Mouse (Mus musculus): ENCODE measurements around the gene Dxo. TPM values are rescaled to one million over a fixed set of nuclear protein-coding genes. Genes with fewer than 3 reads are reported as not detected.

The Dxo gene
- polyA plus RNA-seq, 1 experiment from 2014 or later, result 58.6 TPM

DNA sequence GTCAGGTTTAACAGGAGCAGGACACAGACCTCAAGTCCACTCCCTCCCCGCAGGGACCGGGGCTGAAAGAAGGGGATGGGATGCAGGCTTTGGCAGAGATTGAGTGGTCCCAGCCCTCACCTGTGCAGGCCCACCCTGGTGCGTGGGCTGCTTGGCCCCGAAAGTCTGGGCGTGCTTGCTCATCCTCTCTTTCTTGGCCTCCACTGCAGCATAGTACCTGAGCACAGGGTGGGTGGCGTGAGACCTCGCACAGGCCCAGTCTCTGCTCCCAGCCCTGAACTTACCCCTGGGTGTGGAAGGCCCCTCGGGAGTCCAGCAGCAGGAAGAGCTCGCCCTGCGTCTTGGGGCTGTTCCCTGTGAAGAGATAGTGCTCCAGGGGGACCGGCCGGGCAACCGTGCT lies 8.1 kb downstream of the Dxo start:
- Histone ChIP-seq H3K27ac (ENCODE audit: low read depth, low read length) (no peak overlapping the region), H3K27me3 (ENCODE audit: control insufficient read depth, insufficient read depth, low read length) (no peaks in the 10 kb centered on the region), H3K36me3 (ENCODE audit: control insufficient read depth, insufficient read depth, low read length) (peaks cover 17% of the 10 kb centered on the region; the same call in 1 of the 2 replicates), H3K4me2 (replicated peaks; ENCODE audit: low read depth, low read length) (no peak overlapping the region), H3K9ac (ENCODE audit: low read depth, low read length) (no peak overlapping the region), H3K4me1 (replicated peaks; ENCODE audit: control insufficient read depth, insufficient read depth, low read length) (no peaks in the 10 kb centered on the region), H3K9me3 (ENCODE audit: control insufficient read depth, low read length) (no peaks in the 10 kb centered on the region), H3K4me3 (ENCODE audit: low read depth, low read length) (no peak overlapping the region)
- DNase-seq (ENCODE audit: low spot score) (no peak), ATAC-seq (ENCODE audit: low FRiP score) (no peak)
- WGBS, result 91% methylated on average over 13 of the region's 13 CpGs

DNA sequence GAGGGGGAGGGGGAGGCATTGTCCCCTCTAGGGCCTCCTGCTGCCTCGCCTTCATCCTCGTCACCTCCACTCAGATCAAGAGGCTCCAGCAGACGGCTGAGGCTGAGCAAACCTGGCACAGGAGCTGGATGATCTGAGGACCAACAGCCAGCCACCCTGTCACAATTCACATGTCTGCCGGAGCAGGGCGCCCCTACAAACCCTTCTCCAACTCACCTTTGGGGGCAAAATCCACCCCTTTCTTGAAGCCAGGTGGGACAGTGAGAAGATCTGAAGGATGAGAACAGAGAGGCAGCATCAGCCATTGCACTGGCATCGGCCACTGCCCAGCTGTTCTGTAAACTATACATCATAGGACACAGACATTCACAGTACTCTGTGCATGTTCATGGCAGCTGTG lies 10.4 kb downstream of the Dxo start:
- no peak for DNase-seq (ENCODE audit: low spot score)
- Histone ChIP-seq H3K27ac (ENCODE audit: low read depth, low read length) (no peak overlapping the region), H3K27me3 (ENCODE audit: control insufficient read depth, insufficient read depth, low read length) (no peaks in the 10 kb centered on the region), H3K4me1 (replicated peaks; ENCODE audit: control insufficient read depth, insufficient read depth, low read length) (peaks cover 5% of the 10 kb centered on the region; the same call in 1 of the 2 replicates), H3K4me3 (ENCODE audit: low read depth, low read length) (no peak overlapping the region), H3K36me3 (ENCODE audit: control insufficient read depth, insufficient read depth, low read length) (0 out of 2 replicates have a peak, but pooled peaks cover 10% of the 10 kb centered on the region), H3K9ac (ENCODE audit: low read depth, low read length) (no peak overlapping the region), H3K4me2 (replicated peaks; ENCODE audit: low read depth, low read length) (no peak overlapping the region), H3K9me3 (ENCODE audit: control insufficient read depth, low read length) (no peaks in the 10 kb centered on the region)
- WGBS, result 95% methylated on average over 6 of the region's 6 CpGs
- no peak for ATAC-seq (ENCODE audit: low FRiP score)

DNA sequence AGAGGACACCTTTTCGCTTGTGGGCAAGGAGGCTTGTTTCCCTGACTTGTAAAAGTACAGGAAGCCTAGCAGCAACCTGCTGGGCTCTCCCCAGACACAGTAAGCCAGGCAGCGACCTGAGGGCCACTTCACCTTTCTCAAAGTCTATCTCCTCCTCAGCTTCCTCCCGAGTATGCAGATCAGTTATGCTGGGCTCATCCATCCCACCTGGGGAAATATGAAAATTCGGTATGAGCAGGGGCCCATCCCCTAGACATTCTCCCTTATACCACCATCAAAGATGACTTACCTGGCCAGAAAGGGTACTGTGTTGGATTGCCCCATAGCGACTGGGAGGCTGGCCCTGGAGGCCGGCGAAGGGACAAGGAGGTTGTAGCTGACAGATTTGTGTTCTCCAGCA lies 10.8 kb downstream of the Dxo start:
- Histone ChIP-seq H3K27ac (ENCODE audit: low read depth, low read length) (no peak overlapping the region), H3K27me3 (ENCODE audit: control insufficient read depth, insufficient read depth, low read length) (no peaks in the 10 kb centered on the region), H3K4me2 (replicated peaks; ENCODE audit: low read depth, low read length) (no peak overlapping the region), H3K4me1 (replicated peaks; ENCODE audit: control insufficient read depth, insufficient read depth, low read length) (peaks cover 5% of the 10 kb centered on the region; the same call in 1 of the 2 replicates), H3K36me3 (ENCODE audit: control insufficient read depth, insufficient read depth, low read length) (0 out of 2 replicates have a peak, but pooled peaks cover 10% of the 10 kb centered on the region), H3K9ac (ENCODE audit: low read depth, low read length) (no peak overlapping the region), H3K9me3 (ENCODE audit: control insufficient read depth, low read length) (no peaks in the 10 kb centered on the region), H3K4me3 (ENCODE audit: low read depth, low read length) (no peak overlapping the region)
- ATAC-seq (ENCODE audit: low FRiP score) (no peak), DNase-seq (ENCODE audit: low spot score) (no peak)
- 93% methylated on average over 7 of the region's 7 CpGs for WGBS

DNA sequence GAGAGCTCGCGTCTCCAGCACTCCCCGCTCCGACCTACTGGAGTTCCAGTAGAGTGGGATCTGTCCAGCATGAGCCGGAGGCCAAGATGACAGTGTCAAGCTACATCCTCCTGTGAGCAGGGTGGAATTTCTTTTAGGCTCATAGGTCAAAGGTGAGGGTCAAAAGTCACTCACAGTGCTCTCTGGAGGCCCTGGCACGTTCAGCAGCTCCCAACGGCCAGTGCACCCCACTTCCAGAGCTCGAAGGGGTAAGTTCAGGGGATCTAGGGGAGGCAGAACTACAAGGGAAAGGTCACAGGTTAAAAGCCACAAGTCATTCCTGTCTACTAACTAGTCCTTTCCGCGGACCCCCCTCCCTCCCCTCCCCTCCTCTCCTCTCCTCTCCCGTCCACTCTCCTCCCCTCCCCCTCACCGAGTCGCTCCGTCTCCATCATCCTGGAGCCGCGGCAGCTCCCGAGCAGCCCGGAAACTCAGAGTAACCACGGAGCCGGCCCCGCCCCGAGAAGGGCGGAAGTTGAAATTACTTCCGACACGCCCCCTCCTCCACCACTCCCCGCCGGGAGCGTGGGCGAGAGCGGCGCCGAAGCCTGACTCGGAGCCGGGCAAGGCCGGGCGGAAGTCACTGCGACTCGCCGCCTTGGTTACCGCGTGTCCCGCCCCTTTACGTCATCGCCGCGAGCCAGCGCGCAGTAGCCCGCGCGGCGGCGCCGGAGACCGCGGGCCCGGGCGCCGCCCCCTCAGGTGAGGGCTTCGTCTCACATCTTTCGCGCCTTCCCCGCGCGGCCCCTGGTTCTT lies 13.1 kb downstream of the Dxo start, which contains the start of the genes Skiv2l and Nelfe:
TSS of gene Skiv2l (minus strand) at position 489 of the 795 bp plus-strand sequence.
TSS of gene Nelfe (plus strand) at position 670 of the 795 bp plus-strand sequence.
- peak; percentile 97 for ATAC-seq (ENCODE audit: low FRiP score)
- 0% methylated on average over 60 of the region's 65 CpGs for WGBS
- Histone ChIP-seq H3K9ac (ENCODE audit: low read depth, low read length) (peak within 1 kb of the TSS; percentile 87), H3K4me1 (replicated peaks; ENCODE audit: control insufficient read depth, insufficient read depth, low read length) (peaks cover 5% of the 10 kb centered on the region; the same call in 1 of the 2 replicates), H3K4me2 (replicated peaks; ENCODE audit: low read depth, low read length) (peak within 1 kb of the TSS; percentile 96), H3K4me3 (ENCODE audit: low read depth, low read length) (peak within 1 kb of the TSS; percentile 92), H3K27me3 (ENCODE audit: control insufficient read depth, insufficient read depth, low read length) (no peaks in the 10 kb centered on the region), H3K36me3 (ENCODE audit: control insufficient read depth, insufficient read depth, low read length) (0 out of 2 replicates have a peak, but pooled peaks cover 7% of the 10 kb centered on the region), H3K27ac (ENCODE audit: low read depth, low read length) (0 out of 2 replicates have a peak within 1 kb of the TSS, but pooled peaks have one; percentile 24), H3K9me3 (ENCODE audit: control insufficient read depth, low read length) (no peaks in the 10 kb centered on the region)
- DNase-seq (ENCODE audit: low spot score), result peak; percentile 99

DNA sequence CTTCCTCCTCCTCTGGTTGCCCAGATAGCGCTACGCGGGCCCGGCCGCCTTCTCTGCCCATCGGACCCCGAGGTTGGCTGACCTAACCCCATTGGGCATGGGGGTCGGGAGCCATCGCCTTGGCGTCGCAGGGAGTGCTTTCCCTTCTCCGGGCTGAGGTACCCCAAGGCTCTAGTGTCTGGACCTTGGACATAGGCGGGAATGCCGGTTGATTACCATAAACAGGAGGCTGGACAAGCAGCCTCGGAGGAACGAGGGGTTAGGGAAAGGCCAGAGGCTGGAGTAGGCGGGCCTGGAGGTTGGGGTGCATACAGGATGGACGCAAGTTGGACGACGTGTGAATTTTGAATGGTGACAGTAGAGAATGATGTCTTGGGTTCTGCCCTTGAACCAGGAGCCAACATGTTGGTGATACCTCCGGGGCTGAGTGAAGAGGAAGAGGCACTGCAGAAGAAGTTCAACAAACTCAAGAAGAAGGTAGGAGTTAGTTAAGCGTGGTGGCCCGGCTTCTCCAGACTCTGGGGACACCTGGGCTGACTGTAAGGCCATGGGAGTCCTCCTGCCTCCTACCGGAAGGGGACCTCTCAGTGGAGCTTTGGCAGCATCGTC lies 13.8 kb downstream of the Dxo start:
- no peaks in the 10 kb centered on the region for H3K27me3 ChIP-seq (ENCODE audit: control insufficient read depth, insufficient read depth, low read length)
- 0 out of 2 replicates have a peak, but pooled peaks cover 7% of the 10 kb centered on the region for H3K36me3 ChIP-seq (ENCODE audit: control insufficient read depth, insufficient read depth, low read length)
- DNase-seq (ENCODE audit: low spot score) (no peak), ATAC-seq (ENCODE audit: low FRiP score) (peak; percentile 69)
- peak overlapping the region; percentile 96 for H3K4me2 ChIP-seq (replicated peaks; ENCODE audit: low read depth, low read length)
- 2% methylated on average over 25 of the region's 25 CpGs for WGBS
- 0 out of 2 replicates have a peak overlapping the region, but pooled peaks have one; percentile 24 for H3K27ac ChIP-seq (ENCODE audit: low read depth, low read length)
- no peaks in the 10 kb centered on the region for H3K9me3 ChIP-seq (ENCODE audit: control insufficient read depth, low read length)
- H3K9ac ChIP-seq (ENCODE audit: low read depth, low read length), result peak overlapping the region; percentile 87
- H3K4me3 ChIP-seq (ENCODE audit: low read depth, low read length), result peak overlapping the region; percentile 92
- H3K4me1 ChIP-seq (replicated peaks; ENCODE audit: control insufficient read depth, insufficient read depth, low read length), result peaks cover 5% of the 10 kb centered on the region; the same call in 1 of the 2 replicates

DNA sequence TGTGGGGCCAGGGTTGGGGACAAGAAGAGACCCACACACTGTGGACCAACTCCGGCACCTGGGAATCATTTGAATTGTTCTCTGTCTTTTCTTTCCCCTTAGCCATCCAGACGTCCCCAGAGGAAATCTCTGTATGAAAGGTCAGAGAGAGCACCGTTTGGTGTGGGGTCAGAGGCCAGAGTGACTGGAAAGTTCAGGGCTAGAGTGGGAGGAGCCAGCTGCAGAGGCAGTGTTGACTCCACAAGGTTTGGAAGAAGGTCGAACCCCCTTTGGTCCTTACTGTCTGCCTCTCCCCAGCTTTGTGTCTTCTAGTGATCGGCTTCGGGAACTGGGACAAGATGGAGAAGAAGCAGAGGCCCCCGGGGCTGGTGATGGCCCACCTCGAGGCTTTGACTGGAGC lies 16.7 kb downstream of the Dxo start:
- 82% methylated on average over 8 of the region's 8 CpGs for WGBS
- ATAC-seq (ENCODE audit: low FRiP score), result no peak
- no peaks in the 10 kb centered on the region for H3K27me3 ChIP-seq (ENCODE audit: control insufficient read depth, insufficient read depth, low read length)
- 0 out of 2 replicates have a peak, but pooled peaks cover 2% of the 10 kb centered on the region for H3K36me3 ChIP-seq (ENCODE audit: control insufficient read depth, insufficient read depth, low read length)
- H3K9me3 ChIP-seq (ENCODE audit: control insufficient read depth, low read length), result no peaks in the 10 kb centered on the region
- no peak overlapping the region for H3K9ac ChIP-seq (ENCODE audit: low read depth, low read length)
- no peak overlapping the region for H3K27ac ChIP-seq (ENCODE audit: low read depth, low read length)
- H3K4me3 ChIP-seq (ENCODE audit: low read depth, low read length), result no peak overlapping the region
- no peak for DNase-seq (ENCODE audit: low spot score)
- H3K4me2 ChIP-seq (replicated peaks; ENCODE audit: low read depth, low read length), result no peak overlapping the region
- H3K4me1 ChIP-seq (replicated peaks; ENCODE audit: control insufficient read depth, insufficient read depth, low read length), result peaks cover 5% of the 10 kb centered on the region; the same call in 1 of the 2 replicates

DNA sequence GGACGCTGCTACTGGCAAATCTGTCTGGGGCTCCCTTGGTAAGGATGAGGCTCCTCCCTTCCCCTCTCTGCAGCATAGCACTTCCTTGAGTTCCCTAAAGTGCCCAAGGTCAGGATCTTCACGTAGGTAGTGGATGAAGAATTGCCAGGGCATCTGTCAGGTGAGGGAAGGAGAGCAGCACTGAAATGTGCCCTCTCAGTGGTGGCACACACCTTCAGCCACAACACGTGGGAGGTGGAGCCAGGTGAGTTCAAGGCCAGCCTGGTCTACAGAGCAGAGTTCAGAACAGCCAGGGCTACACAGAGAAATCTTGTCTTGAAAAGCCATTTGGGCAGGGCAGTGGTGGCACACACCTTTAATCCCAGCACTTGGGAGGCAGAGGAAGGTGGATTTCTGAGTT lies 17.9 kb downstream of the Dxo start:
- DNase-seq (ENCODE audit: low spot score) (no peak), ATAC-seq (ENCODE audit: low FRiP score) (no peak)
- Histone ChIP-seq H3K27me3 (ENCODE audit: control insufficient read depth, insufficient read depth, low read length) (no peaks in the 10 kb centered on the region), H3K27ac (ENCODE audit: low read depth, low read length) (no peak overlapping the region), H3K36me3 (ENCODE audit: control insufficient read depth, insufficient read depth, low read length) (0 out of 2 replicates have a peak, but pooled peaks cover 2% of the 10 kb centered on the region), H3K4me2 (replicated peaks; ENCODE audit: low read depth, low read length) (no peak overlapping the region), H3K9ac (ENCODE audit: low read depth, low read length) (no peak overlapping the region), H3K4me1 (replicated peaks; ENCODE audit: control insufficient read depth, insufficient read depth, low read length) (peaks cover 5% of the 10 kb centered on the region; the same call in 1 of the 2 replicates), H3K9me3 (ENCODE audit: control insufficient read depth, low read length) (no peaks in the 10 kb centered on the region), H3K4me3 (ENCODE audit: low read depth, low read length) (no peak overlapping the region)
- WGBS, result 93% methylated on average over 3 of the region's 3 CpGs

DNA sequence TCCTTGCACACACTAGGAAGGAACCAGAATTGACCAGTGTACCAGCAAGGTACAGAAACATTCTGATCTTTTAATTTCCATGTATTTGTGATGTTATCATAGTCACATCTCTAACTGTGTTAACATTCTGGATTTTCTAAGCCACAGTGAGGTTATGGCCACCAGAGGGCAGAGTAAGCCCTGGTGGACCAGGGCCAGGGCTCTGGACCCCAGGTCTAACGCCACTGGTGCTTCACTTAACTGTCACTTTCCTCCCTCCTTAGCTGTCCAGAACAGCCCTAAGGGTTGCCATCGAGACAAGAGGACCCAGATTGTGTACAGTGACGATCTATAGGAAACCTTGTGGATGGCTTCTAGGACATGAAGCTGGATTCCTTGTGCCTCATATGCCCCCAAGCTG lies 19.0 kb downstream of the Dxo start:
- WGBS, result 43% methylated on average over 3 of the region's 3 CpGs
- no peak for ATAC-seq (ENCODE audit: low FRiP score)
- no peak overlapping the region for H3K9ac ChIP-seq (ENCODE audit: low read depth, low read length)
- DNase-seq (ENCODE audit: low spot score), result peak; percentile 72
- peaks cover 5% of the 10 kb centered on the region; the same call in 1 of the 2 replicates for H3K4me1 ChIP-seq (replicated peaks; ENCODE audit: control insufficient read depth, insufficient read depth, low read length)
- H3K4me3 ChIP-seq (ENCODE audit: low read depth, low read length), result no peak overlapping the region
- H3K27me3 ChIP-seq (ENCODE audit: control insufficient read depth, insufficient read depth, low read length), result no peaks in the 10 kb centered on the region
- no peak overlapping the region for H3K27ac ChIP-seq (ENCODE audit: low read depth, low read length)
- 0 out of 2 replicates have a peak, but pooled peaks cover 2% of the 10 kb centered on the region for H3K36me3 ChIP-seq (ENCODE audit: control insufficient read depth, insufficient read depth, low read length)
- H3K4me2 ChIP-seq (replicated peaks; ENCODE audit: low read depth, low read length), result no peak overlapping the region
- H3K9me3 ChIP-seq (ENCODE audit: control insufficient read depth, low read length), result no peaks in the 10 kb centered on the region
